In the genomic region with DNA sequence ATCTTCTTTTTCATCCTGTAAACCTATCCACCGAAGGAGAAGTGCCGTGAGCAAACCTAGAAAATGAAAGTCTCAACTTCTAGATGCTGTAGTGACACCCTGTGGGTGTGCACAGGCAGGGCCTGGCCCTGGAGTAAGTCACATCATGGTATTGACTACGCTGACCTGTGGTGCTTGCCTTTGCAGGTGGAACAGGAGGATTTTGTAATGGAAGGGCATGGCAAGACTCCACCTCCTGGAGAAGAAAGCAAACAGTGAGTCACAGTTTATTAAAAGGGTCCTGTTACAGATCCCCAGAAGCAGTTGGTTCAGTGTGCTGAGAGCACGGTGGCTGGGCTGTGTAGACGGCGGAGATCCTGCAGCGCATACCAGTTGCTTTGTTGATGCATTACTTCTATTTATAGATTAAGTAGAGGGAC, we compare ENCODE assay signal across 11 mouse cellular contexts.
A peak's percentile ranks its signal among the peaks of the same experiment; 100 is the strongest.
DNase-seq lines count a peak whose midpoint lies in the region; ATAC-seq and TF ChIP-seq lines count a peak whose summit lies in the region.
"Had no signal": no experiment of that assay in that cellular context is flagged by ENCODE, and none has a peak within 500 bp of the region (broad histone marks: within the 10 kb centered on the region; RNA-seq: fewer than 3 reads in every experiment).

No protein-coding gene starts in this region.

- WGBS in lung, embryonic 15.5 days: 26% methylated on average over 7 of the region's 7 CpGs
- 88% methylated on average over 7 of the region's 7 CpGs for WGBS in thymus, adult 2 months

- H3K36me3 ChIP-seq in lung, embryonic 15.5 days: no peaks in the 10 kb centered on the region
- H3K36me3 ChIP-seq in thymus, adult 2 months (ENCODE audit: control insufficient read depth, insufficient read depth, low read length): no peaks in the 10 kb centered on the region; the same call in none of the 2 replicates
- H3K36me3 ChIP-seq: neural tube, embryonic 13.5 days had no signal

- peak; percentile 53 for ATAC-seq in granulocyte monocyte progenitor cell, adult 5-6 weeks (replicated peaks; ENCODE audit: poor library complexity, severe bottlenecking)
- ATAC-seq in lung, embryonic 15.5 days (ENCODE audit: borderline replicate concordance, extremely low read depth, low FRiP score, low TSS enrichment): peak; percentile 70

- H3K27ac ChIP-seq in gastrocnemius, adult 2 months: peak overlapping the region; percentile 73
- 0 out of 2 replicates have a peak overlapping the region, but pooled peaks have one; percentile 2 for H3K27ac ChIP-seq in lung, embryonic 15.5 days
- H3K27ac ChIP-seq in thymus, adult 2 months (ENCODE audit: control insufficient read depth, insufficient read depth, low read length): no peak overlapping the region
- H3K27ac ChIP-seq in left cerebral cortex, adult 2 months: no peak overlapping the region
- H3K27ac ChIP-seq: neural tube, embryonic 13.5 days had no signal

- H3K4me3 ChIP-seq in gastrocnemius, adult 2 months: peak overlapping the region; percentile 53
- H3K4me3 ChIP-seq in lung, embryonic 15.5 days: no peak overlapping the region
- H3K4me3 ChIP-seq in thymus, adult 2 months (ENCODE audit: control insufficient read depth, insufficient read depth, low read length): no peak overlapping the region
- H3K4me3 ChIP-seq in left cerebral cortex, adult 2 months: no peak overlapping the region
- H3K4me3 ChIP-seq: neural tube, embryonic 13.5 days had no signal

- peak; percentile 58 for DNase-seq in gastrocnemius, adult 2 months
- no peak for DNase-seq in gastrocnemius, postnatal 36 days
- peak; percentile 49 to 51 for DNase-seq in B cell, adult 2 months
- no peak for DNase-seq in left cerebral cortex, postnatal 25 days (ENCODE audit: low spot score in 2 of 2)
- no peak for DNase-seq in thymus, adult 2 months
- no peak for DNase-seq in left cerebral cortex, adult 2 months (ENCODE audit: extremely low spot score in 1 of 2, low spot score in 2 of 2)
- DNase-seq: cerebellum, postnatal 25 days; kidney, postnatal 10 days had no signal

- H3K4me1 ChIP-seq in lung, embryonic 15.5 days: peaks cover 10% of the 10 kb centered on the region; the same call in 1 of the 2 replicates
- no peaks in the 10 kb centered on the region; the same call in 1 of the 2 replicates for H3K4me1 ChIP-seq in thymus, adult 2 months (replicated peaks; ENCODE audit: control insufficient read depth, insufficient read depth, low read length)
- H3K4me1 ChIP-seq: neural tube, embryonic 13.5 days had no signal

- no peak for TF ChIP-seq POLR2A in thymus, adult 2 months (IDR thresholded peaks at IDR 0.05; ENCODE audit: control insufficient read depth, extremely low read depth, insufficient read depth, low read length, poor library complexity)

- no peaks in the 10 kb centered on the region for H3K9me3 ChIP-seq in lung, embryonic 15.5 days
- H3K9me3 ChIP-seq: neural tube, embryonic 13.5 days had no signal

- TF ChIP-seq CTCF in gastrocnemius, adult 2 months (IDR thresholded peaks at IDR 0.05): peak; percentile 56
- TF ChIP-seq CTCF in thymus, adult 2 months (IDR thresholded peaks at IDR 0.05; ENCODE audit: borderline replicate concordance, control insufficient read depth, extremely low read depth, insufficient read depth, low read length, poor library complexity): no peak
- TF ChIP-seq CTCF in left cerebral cortex, adult 2 months (IDR thresholded peaks at IDR 0.05): no peak

- 0 out of 2 replicates have a peak overlapping the region, but pooled peaks have one; percentile 2 for H3K4me2 ChIP-seq in lung, embryonic 15.5 days
- H3K4me2 ChIP-seq: neural tube, embryonic 13.5 days had no signal

- intact Hi-C loops in gastrocnemius, adult 2 months (cut with DNase I): loop anchor here (5.0 kb wide), 1 partner anchor 77 kb away; no protein-coding TSS in a partner anchor
- intact Hi-C loops in gastrocnemius, postnatal 36 days (cut with DNase I): loop anchor here (5.0 kb wide), 1 partner anchor 77 kb away; no protein-coding TSS in a partner anchor
- intact Hi-C loops in left cerebral cortex, postnatal 25 days (cut with DNase I): loop anchor here (5.0 kb wide), 1 partner anchor 62 kb away; no protein-coding TSS in a partner anchor
- intact Hi-C loops in left cerebral cortex, adult 2 months (cut with DNase I): no loop called here

- H3K9ac ChIP-seq in lung, embryonic 15.5 days: no peak overlapping the region
- H3K9ac ChIP-seq: neural tube, embryonic 13.5 days had no signal

- no peaks in the 10 kb centered on the region for H3K27me3 ChIP-seq in lung, embryonic 15.5 days
- no peaks in the 10 kb centered on the region for H3K27me3 ChIP-seq in thymus, adult 2 months (ENCODE audit: control insufficient read depth, insufficient read depth, low read length)
- H3K27me3 ChIP-seq: neural tube, embryonic 13.5 days had no signal

Comparison
In these comparisons a context has a peak if more than half of its experiments do, and no peak if none do; other contexts are left out.
1. DNase-seq: peak in gastrocnemius, adult 2 months (single experiment) and B cell, adult 2 months (2 of 2); none in gastrocnemius, postnatal 36 days (0 of 2), left cerebral cortex, postnatal 25 days (0 of 2), thymus, adult 2 months (single experiment) and left cerebral cortex, adult 2 months (0 of 2).
2. H3K27ac ChIP-seq: peak in gastrocnemius, adult 2 months (single experiment) and lung, embryonic 15.5 days (single experiment); none in thymus, adult 2 months (single experiment) and left cerebral cortex, adult 2 months (single experiment).